Mouse (Mus musculus) olfactory bulb, adult 2 months (tissue): ENCODE data around the gene Kcnd1.

Experiments used
- CTCF ChIP-seq: fragments of 200-500 bp; IDR thresholded peaks from 2 replicates; pipeline ENCODE4 v1.5.1; 2012; ENCODE audit warnings: low read depth, mild to moderate bottlenecking, low read length, moderate library complexity; ENCODE audit not compliant: insufficient read depth
- POLR2A ChIP-seq: fragments of 200-500 bp; IDR thresholded peaks from 2 replicates; pipeline ENCODE4 v1.6.1; 2012; ENCODE audit warnings: mild to moderate bottlenecking, low read depth, low read length, moderate library complexity; ENCODE audit not compliant: insufficient read depth

GRCm38 (mm10) chrX:7854578-7854977, 32.5 kb downstream of the Kcnd1 start:
- TF ChIP-seq POLR2A, result no peak
- TF ChIP-seq CTCF, result no peak
